Mouse (Mus musculus): ENCODE data around the gene Kctd5. TPM values are rescaled to one million over a fixed set of nuclear protein-coding genes. Genes with fewer than 3 reads are reported as not detected.

Kctd5 gene
- polyA plus RNA-seq, 1 experiment: 23.5 TPM

- H3K4me3 ChIP-seq (ENCODE audit: insufficient read depth, low read length): no peak overlapping the region
- TF ChIP-seq POLR2A (IDR thresholded peaks at IDR 0.05; ENCODE audit: extremely low read depth, insufficient read depth, low read length) (no peak), CTCF (IDR thresholded peaks at IDR 0.05; ENCODE audit: extremely low read depth, insufficient read depth, low read length) (peak; percentile 54)
- H3K4me1 ChIP-seq (ENCODE audit: control insufficient read depth, insufficient read depth, low read length): no peaks in the 10 kb centered on the region
- H3K27ac ChIP-seq (ENCODE audit: insufficient read depth, low read length): no peak overlapping the region
Observed at GRCm38 (mm10) chr17:24015727-24016126, 57.6 kb downstream of the Kctd5 start.

GRCm38 (mm10) chr17:24014433-24014965, 58.8 kb downstream of the Kctd5 start:
- TF ChIP-seq CTCF (IDR thresholded peaks at IDR 0.05; ENCODE audit: extremely low read depth, insufficient read depth, low read length): no peak
- no peak for TF ChIP-seq POLR2A (IDR thresholded peaks at IDR 0.05; ENCODE audit: extremely low read depth, insufficient read depth, low read length)
- Histone ChIP-seq H3K4me1 (ENCODE audit: control insufficient read depth, insufficient read depth, low read length) (no peaks in the 10 kb centered on the region), H3K27ac (ENCODE audit: insufficient read depth, low read length) (no peak overlapping the region), H3K4me3 (ENCODE audit: insufficient read depth, low read length) (no peak overlapping the region)

- H3K4me3 ChIP-seq (ENCODE audit: insufficient read depth, low read length): no peak overlapping the region
- no peaks in the 10 kb centered on the region for H3K4me1 ChIP-seq (ENCODE audit: control insufficient read depth, insufficient read depth, low read length)
- H3K27ac ChIP-seq (ENCODE audit: insufficient read depth, low read length): no peak overlapping the region
- no peak for TF ChIP-seq CTCF (IDR thresholded peaks at IDR 0.05; ENCODE audit: extremely low read depth, insufficient read depth, low read length)
- TF ChIP-seq POLR2A (IDR thresholded peaks at IDR 0.05; ENCODE audit: extremely low read depth, insufficient read depth, low read length): no peak
Observed at GRCm38 (mm10) chr17:24012921-24013320, 60.4 kb downstream of the Kctd5 start.

GRCm38 (mm10) chr17:24009617-24010016, 63.7 kb downstream of the Kctd5 start:
- H3K4me1 ChIP-seq (ENCODE audit: control insufficient read depth, insufficient read depth, low read length): no peaks in the 10 kb centered on the region
- TF ChIP-seq CTCF (IDR thresholded peaks at IDR 0.05; ENCODE audit: extremely low read depth, insufficient read depth, low read length) (0 out of 2 replicates have a peak, but pooled peaks have one; percentile 9), POLR2A (IDR thresholded peaks at IDR 0.05; ENCODE audit: extremely low read depth, insufficient read depth, low read length) (no peak)
- H3K27ac ChIP-seq (ENCODE audit: insufficient read depth, low read length): no peak overlapping the region
- no peak overlapping the region for H3K4me3 ChIP-seq (ENCODE audit: insufficient read depth, low read length)

- Histone ChIP-seq H3K4me1 (ENCODE audit: control insufficient read depth, insufficient read depth, low read length) (no peaks in the 10 kb centered on the region), H3K4me3 (ENCODE audit: insufficient read depth, low read length) (no peak overlapping the region), H3K27ac (ENCODE audit: insufficient read depth, low read length) (no peak overlapping the region)
- TF ChIP-seq CTCF (IDR thresholded peaks at IDR 0.05; ENCODE audit: extremely low read depth, insufficient read depth, low read length): no peak
- TF ChIP-seq POLR2A (IDR thresholded peaks at IDR 0.05; ENCODE audit: extremely low read depth, insufficient read depth, low read length): no peak
Observed at GRCm38 (mm10) chr17:24008105-24008504, 65.2 kb downstream of the Kctd5 start.

GRCm38 (mm10) chr17:24007391-24007790, 65.9 kb downstream of the Kctd5 start:
- TF ChIP-seq CTCF (IDR thresholded peaks at IDR 0.05; ENCODE audit: extremely low read depth, insufficient read depth, low read length): no peak
- no peak for TF ChIP-seq POLR2A (IDR thresholded peaks at IDR 0.05; ENCODE audit: extremely low read depth, insufficient read depth, low read length)
- Histone ChIP-seq H3K4me1 (ENCODE audit: control insufficient read depth, insufficient read depth, low read length) (no peaks in the 10 kb centered on the region), H3K4me3 (ENCODE audit: insufficient read depth, low read length) (no peak overlapping the region), H3K27ac (ENCODE audit: insufficient read depth, low read length) (no peak overlapping the region)

- H3K4me1 ChIP-seq (ENCODE audit: control insufficient read depth, insufficient read depth, low read length): no peaks in the 10 kb centered on the region
- H3K4me3 ChIP-seq (ENCODE audit: insufficient read depth, low read length): no peak overlapping the region
- H3K27ac ChIP-seq (ENCODE audit: insufficient read depth, low read length): no peak overlapping the region
- no peak for TF ChIP-seq CTCF (IDR thresholded peaks at IDR 0.05; ENCODE audit: extremely low read depth, insufficient read depth, low read length)
- no peak for TF ChIP-seq POLR2A (IDR thresholded peaks at IDR 0.05; ENCODE audit: extremely low read depth, insufficient read depth, low read length)
Observed at GRCm38 (mm10) chr17:24006930-24007329, 66.4 kb downstream of the Kctd5 start.

GRCm38 (mm10) chr17:24005049-24005448, 68.2 kb downstream of the Kctd5 start:
- H3K27ac ChIP-seq (ENCODE audit: insufficient read depth, low read length): no peak overlapping the region
- TF ChIP-seq CTCF (IDR thresholded peaks at IDR 0.05; ENCODE audit: extremely low read depth, insufficient read depth, low read length) (no peak), POLR2A (IDR thresholded peaks at IDR 0.05; ENCODE audit: extremely low read depth, insufficient read depth, low read length) (no peak)
- H3K4me3 ChIP-seq (ENCODE audit: insufficient read depth, low read length): no peak overlapping the region
- H3K4me1 ChIP-seq (ENCODE audit: control insufficient read depth, insufficient read depth, low read length): peaks cover 1% of the 10 kb centered on the region; the same call in 1 of the 2 replicates

- H3K27ac ChIP-seq (ENCODE audit: insufficient read depth, low read length): no peak overlapping the region
- H3K4me3 ChIP-seq (ENCODE audit: insufficient read depth, low read length): no peak overlapping the region
- H3K4me1 ChIP-seq (ENCODE audit: control insufficient read depth, insufficient read depth, low read length): peaks cover 2% of the 10 kb centered on the region; the same call in 1 of the 2 replicates
- no peak for TF ChIP-seq POLR2A (IDR thresholded peaks at IDR 0.05; ENCODE audit: extremely low read depth, insufficient read depth, low read length)
- no peak for TF ChIP-seq CTCF (IDR thresholded peaks at IDR 0.05; ENCODE audit: extremely low read depth, insufficient read depth, low read length)
Observed at GRCm38 (mm10) chr17:24004071-24004665, 69.1 kb downstream of the Kctd5 start.

- Histone ChIP-seq H3K4me3 (ENCODE audit: insufficient read depth, low read length) (no peak overlapping the region), H3K27ac (ENCODE audit: insufficient read depth, low read length) (no peak overlapping the region)
- TF ChIP-seq CTCF (IDR thresholded peaks at IDR 0.05; ENCODE audit: extremely low read depth, insufficient read depth, low read length) (no peak), POLR2A (IDR thresholded peaks at IDR 0.05; ENCODE audit: extremely low read depth, insufficient read depth, low read length) (no peak)
Observed at GRCm38 (mm10) chr17:24000404-24000803, 72.9 kb downstream of the Kctd5 start.

More at GRCm38 (mm10) chr17:24000404-24000803, 72.9 kb downstream of the Kctd5 start:
- H3K4me1 ChIP-seq (ENCODE audit: control insufficient read depth, insufficient read depth, low read length): peaks cover 2% of the 10 kb centered on the region; the same call in 1 of the 2 replicates

All from cortical plate, adult 2 months (tissue).